Mouse (Mus musculus) cerebellum, postnatal 10 days (tissue): ENCODE measurements at regions not wholly inside any gene's neighbourhood (a gene's known extent, or its start where the extent isn't known, plus 50 kb on each side); places are given as distances from the start of the nearest gene placed in this dataset.

ENCODE experiments used
- DNase-seq, 2 experiments: peaks; one replicate each; pipeline ENCODE4 v3.0.0; 2021; ENCODE audit warnings: mixed read lengths in 2 of 2

DNA sequence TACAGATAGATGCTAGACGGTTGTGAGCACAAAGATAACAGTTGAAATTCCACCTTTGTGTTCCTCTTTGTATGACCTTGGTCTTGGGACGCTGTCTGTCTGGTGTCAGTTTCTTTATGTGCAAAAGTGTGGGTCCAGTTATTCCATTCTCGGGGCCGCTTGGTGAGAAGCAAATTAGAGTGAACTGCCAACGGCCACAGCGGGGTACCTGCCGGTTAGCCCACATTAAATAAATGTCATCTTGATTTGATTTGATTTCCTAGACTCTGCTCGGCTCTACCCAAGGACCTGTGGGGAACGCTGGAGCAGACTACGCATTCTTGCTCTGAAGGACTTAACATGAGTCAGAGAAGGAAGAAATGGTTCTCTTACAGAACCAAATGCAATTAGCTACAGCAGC is 155.0 kb upstream of the Igsf21 start:
- DNase-seq, result peak; percentile 60 to 62

DNA sequence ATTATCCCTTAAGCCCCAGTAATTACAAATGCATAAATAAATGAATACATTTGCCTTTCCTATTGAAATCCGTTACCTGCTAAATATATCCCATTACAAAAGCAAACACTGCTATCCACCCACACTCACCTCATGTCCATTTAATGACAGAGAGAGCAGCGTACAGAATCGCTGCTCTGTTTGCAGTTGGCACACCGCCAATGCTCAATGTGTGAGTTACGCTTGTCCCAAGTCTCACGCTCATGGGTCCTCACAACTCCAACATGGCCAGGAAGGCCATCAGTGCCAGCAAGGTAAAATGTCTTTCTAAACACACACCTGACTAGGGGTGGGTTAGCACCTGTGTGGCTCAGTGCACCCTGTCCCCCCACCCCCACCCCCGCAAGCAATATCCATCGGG is 150.0 kb upstream of the Igsf21 start:
- peak; percentile 63 to 65 for DNase-seq

DNA sequence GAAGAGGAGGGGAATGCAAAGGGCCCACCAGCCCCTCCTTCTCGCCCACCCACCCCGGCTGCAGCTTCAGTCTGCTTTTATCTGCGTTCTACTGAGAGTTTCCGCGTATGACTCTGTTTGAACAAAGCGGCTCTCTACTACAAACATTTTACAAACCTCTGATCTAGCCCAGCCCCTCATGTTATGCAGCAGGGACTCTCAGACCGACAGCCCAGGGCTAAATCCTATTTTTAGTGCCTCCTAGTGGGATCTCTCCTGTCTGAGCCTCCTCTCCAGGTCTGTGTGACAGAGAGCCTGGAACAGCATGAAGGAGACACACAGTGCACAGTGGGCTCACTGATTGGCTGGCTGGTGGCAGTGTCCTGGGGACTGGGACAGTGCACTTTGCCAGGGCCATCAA is 145.7 kb upstream of the Igsf21 start:
- no peak for DNase-seq

DNA sequence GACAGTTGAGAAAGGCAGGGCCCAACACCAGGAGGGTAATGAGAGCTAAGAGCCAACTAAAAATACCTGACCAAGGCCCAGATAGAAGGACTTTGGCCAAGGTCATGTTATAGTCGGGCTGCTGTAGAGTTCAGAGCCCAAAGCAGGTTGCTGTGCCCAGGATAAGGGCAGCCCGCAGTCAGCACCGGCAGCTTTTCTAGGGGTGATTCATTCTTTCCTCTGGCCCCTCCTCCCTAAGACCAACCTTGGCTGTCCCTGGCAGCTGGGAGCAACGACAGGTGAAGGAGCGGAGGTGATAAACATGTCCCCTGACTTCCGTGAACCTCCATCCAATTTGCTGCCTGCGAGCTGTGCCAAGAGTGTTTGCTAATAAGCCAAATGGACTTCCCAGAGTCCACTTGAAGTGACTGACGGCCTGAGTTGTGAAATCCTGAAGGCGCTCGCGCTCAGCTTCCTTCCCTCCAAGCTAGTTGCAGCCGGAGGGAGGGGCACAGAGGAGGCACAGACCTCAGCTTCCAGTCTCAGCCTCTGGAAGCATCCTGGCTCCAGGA is 144.2 kb upstream of the Igsf21 start:
- DNase-seq, result no peak

DNA sequence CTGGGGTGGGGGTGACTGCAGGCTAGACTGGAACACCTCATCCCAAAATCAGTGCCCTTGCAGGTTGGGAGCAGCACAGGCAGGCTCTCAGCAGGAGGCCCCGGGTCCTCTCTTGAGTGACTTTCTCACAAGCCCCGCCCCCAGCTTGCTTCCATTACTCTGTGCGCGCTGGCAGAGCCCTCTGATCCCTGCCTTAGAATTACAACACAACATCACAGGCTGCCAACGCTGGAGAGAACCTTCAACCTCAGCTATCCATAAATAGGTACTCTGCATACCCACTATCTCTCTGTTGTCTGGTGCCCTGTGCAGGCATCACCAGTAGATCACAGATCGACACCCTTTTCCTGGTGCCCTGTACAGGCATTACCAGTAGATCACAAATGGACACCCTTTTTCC is 139.1 kb upstream of the Igsf21 start:
- DNase-seq, result peak; percentile 57 to 61

GRCm38 (mm10) chr4:140385226-140385625 is 138.6 kb upstream of the Igsf21 start:
- peak; percentile 70 to 78 for DNase-seq

GRCm38 (mm10) chr4:140383596-140383995 is 137.0 kb upstream of the Igsf21 start:
- no peak for DNase-seq

DNA sequence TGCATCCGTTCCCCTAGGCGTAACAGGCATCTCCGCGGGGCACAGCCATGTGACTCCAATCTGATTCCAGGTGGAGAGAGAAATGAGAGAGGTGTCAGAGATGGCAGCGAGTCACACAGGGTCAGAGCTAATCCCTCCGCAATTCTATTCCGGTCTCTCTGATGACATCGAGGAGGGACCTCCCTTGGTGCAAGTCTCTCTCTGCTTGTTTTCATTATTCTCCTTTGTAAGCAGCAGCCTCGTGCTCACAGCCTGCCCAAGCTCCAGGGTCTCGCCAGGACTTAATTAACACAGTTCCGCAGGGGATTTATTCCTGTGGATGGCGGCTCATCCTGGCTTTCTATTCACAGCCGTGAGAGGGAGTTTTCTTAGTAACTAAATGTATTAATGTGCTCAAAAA is 134.1 kb upstream of the Igsf21 start:
- DNase-seq, result peak in 1 of 2 experiments; percentile 55

- no peak for DNase-seq
Observed at GRCm38 (mm10) chr4:140377941-140378340, 131.4 kb upstream of the Igsf21 start.

GRCm38 (mm10) chr4:140372586-140373325 is 126.2 kb upstream of the Igsf21 start:
- DNase-seq, result peak; percentile 52 to 57

DNA sequence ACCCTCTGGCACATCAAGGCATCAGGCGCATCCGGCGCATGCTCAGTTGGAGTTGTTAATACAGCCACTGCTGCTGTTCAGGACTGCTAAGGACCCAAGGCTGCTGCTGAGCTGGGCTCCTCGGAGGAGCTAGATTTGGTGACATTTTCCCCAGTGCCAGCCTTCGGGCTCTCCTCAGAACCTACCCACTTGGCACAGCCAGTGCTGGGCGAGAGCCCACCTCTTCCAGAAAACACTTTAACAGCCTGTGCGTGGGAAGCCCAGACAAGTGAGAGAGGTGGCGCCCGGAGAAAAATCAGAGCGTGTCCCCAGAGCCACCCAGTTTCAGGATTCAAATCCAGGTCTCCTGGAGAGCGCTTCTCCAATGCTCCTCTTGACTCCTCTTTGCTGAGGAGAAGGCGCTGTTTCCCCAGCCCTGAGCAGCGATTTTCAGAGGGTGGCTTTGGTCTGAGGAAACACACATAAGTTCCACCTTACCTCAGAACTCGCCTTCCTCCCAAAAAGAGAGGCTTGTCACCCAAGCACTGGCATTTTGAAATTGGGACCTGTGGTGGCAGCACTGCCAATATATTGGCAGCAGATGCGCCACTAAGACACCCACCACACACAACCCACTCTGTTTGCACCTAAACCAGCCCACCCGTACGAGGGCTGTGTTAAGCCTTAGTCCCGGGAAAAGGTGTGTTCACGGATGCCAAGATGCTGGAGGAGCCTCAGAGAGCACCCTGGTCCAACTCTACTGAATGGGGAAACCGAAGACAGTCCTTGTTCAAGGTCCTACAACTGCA is 125.0 kb upstream of the Igsf21 start:
- peak; percentile 43 to 47 for DNase-seq

DNA sequence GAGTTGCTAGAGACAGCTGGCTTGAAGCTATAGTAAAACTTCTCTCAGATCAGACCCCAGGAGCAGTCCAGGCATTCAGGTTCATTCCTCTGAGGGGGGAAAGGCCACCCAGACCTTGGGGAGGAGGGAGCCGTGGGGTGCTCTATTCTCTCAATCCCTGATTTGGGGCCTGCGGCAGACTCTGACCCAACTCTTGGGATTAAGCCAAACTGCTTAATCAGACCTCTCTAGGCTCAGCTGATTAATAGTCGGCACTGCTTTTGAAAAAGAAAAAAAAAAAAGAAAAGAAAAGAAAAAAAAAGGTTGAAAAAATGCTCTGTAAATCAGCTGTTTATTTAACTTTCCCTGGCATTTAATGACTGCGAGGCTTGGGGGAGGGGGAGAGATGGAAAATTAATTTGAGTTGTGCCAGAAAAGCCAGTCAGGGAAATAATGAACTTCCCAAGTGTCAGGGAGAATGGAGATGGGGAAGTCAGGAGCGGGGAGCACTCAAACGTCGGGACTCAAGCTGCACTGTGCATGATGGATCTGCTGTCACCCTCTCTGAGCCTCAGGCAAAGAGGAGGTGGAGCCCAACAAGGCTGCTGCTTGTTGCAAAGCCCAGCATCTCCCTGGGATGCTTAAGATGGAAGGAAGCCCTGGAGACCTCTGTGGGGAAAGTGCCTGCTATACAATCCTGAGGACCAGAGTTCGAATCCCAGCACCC is 120.5 kb upstream of the Igsf21 start:
- no peak for DNase-seq

GRCm38 (mm10) chr4:140358846-140359245 is 112.3 kb upstream of the Igsf21 start:
- peak; percentile 74 to 77 for DNase-seq

DNA sequence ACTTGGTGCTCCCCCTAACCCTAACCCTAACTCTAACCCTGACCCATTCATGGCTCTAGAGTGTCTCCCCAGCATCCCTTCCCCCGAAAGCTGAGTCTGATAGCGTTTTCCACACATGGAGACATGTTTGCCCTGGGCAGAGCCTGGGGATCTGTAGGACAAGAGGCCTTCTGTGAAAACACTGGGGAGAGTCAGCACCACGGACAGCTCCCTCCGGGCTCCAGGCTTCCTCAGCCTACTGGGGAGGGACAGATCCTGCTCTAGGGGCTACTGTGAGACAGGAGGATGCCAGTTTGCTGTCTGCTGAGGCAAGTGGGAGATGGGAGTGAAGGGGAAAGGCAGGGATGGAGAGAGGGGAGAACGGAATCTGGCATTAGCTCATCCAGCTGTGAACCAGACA is 111.5 kb upstream of the Igsf21 start:
- peak; percentile 30 to 64 for DNase-seq

DNA sequence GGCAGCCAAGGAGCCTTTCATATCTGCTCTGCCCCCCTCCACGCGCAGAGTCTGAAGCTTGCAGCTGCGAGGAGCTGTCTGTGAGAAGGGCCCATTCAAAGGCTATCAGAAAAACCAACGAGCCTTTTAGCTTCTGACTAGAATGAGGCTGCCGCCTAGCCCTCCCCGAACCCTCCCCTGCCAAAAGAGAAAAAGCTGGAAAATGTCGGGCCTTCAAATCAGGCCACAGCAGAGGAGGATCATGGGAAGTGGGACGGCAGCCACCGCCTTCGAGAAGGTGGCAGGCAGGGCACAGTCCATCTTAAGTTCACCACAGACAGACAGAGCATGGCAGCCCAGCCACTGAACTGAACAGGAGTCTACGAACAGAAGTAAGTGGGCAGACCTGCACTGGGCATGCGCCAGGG is 108.6 kb upstream of the Igsf21 start:
- DNase-seq, result peak; percentile 56 to 59

GRCm38 (mm10) chr4:140348802-140349201 is 102.2 kb upstream of the Igsf21 start:
- DNase-seq, result peak in 1 of 2 experiments; percentile 14

DNA sequence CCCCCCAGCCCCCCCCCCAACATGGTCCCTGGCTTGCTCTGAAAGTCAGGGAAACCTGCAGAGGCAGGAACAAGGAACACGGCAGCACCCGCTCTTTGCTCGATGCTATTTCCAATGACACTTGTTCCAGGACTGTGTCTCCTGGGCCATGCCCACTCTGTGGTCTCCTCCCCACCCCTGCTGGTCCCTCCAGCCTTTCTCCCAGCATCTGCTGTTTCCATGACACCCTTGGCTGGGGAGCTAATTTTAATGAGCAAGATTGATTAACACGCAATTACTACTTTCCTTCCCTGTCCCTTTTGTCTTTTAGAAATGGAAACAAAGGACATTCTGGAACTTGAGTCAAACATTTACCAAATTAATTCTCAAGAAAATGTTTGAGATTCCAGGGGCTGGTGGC is 83.6 kb upstream of the Igsf21 start:
- DNase-seq, result no peak

DNA sequence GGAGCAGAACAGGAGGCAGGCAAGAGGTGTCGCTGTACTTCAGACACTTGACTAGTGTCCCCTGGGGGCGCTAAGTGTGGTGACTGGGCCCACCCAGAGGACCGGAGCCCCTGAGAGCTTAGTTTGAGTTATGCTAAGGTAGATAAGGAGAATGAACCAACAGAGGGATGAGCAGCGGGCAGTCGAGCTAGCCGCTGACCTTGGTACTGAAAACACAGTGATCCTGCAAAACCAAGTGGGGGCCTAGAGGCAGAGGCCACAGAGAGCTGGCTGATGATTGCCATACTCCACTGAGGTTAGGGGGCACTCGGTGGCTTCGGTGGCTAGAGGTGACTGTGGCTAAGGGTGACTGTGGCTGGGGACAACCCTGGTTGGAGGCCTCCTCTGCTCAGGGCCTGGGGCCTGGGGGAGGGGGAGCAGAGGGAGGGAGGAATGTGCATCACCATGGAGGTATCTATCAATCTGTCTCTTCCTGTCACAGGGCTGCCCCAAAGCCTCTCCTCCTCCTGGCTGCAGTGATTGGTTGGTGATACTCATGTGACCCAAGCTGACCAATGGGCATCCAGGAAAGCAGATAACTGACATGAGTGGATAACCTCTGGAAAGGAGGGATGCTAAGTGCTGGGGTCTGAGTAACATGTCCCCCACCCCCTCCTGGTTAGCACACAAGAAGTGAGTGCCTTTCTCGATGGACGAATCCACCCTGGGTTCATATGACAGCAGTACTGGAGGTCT is 80.3 kb upstream of the Igsf21 start:
- DNase-seq, result no peak

- DNase-seq, result peak; percentile 61 to 68
Observed at GRCm38 (mm10) chr4:140325677-140326052, 79.1 kb upstream of the Igsf21 start.

DNA sequence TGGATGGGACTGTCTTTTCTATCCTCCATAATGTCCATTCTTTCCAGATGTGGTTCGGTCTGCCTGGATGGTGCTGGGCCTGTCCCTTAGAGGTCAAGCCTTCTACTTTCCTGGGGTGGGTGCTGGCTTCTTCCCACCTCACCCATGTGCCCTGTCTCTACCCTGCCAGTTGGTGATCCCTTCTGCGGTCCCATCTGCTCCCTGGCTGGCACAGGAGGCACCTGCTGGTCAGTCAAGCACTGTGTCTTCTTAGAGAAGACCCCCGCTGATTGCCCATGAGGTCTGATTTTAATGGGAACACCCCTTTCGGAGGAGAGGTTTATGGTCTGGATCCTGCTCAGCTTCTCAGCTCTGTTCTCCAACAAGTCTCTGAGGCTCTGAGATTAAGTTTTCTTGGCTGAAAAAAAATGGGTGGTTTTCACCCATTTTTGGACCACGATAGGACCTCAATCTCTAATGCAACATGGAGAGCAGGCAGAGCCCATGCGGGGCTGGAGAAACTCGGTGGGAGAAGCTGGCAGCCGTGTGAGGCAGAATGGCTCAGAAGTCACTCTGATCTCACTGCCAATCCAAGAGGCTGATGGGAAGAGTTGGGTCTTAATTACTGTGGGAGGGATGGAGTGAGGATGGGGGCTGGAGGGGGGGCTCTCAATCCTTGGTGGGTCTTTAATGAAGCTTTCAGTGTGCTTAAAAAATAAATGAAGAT is 78.5 kb upstream of the Igsf21 start:
- peak; percentile 76 to 82 for DNase-seq

DNA sequence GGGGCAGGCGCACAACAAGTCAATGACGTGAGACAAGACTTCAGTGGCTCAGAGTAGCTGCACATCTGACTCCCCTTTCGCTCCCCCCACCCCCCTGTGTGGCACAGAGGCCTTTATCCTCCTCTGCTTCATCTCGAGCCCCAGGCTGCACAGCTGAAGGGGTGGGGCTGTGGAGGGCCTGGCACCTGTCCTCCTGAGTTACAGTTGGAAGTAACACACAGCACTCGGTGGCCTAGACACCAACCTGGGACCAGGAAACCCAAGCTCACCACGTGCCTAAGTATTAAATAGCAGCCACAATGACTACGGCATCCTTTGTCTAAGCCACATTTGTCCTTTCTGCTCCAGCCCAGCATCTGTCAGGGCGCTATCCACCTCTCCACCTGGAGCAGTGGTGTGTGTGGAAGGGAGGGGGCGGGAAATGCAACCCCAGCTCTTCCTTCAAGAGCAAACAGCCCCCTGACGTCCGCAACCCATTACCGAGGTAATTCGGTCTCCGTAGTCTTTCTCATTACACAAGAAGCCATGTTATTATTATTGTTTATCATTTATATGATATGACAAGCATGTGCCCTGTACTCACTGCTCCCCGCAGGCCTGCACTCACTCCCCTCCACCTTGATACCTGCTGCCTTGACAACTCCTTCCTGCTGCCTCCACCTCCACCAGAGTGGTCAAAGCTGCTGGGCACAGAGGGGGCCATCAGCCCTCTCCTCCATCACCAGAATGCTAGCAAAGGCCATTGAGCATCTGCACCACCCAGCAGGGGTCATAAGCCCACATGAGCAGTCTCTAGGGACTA is 73.7 kb upstream of the Igsf21 start:
- DNase-seq, result no peak
